Mouse (Mus musculus) kidney, postnatal 4 days (tissue): ENCODE measurements around the gene Aldh1b1.

Source experiments
- DNase-seq, 2 experiments: peaks; one replicate each; pipeline ENCODE4 v3.0.0; 2021; ENCODE audit warnings: mixed read lengths in 2 of 2

The Aldh1b1 gene

DNA sequence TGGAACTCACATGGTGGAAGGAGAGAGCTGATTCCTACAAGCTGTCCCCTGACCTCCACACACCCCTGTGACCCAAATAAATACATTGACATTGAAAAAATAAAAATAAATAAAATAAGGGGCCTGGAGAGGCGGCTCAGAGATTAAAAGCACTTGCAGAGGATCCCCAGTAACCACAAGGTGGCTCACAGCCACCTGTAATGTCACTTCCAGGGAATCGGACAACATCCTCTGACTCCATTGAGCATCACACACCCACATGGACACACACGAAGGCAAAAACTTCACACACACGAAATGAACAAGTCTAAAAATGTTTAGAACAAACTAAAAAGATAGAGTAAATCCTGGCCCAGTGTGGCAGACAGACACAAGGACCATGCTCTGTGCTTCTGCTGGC is 12.1 kb upstream of the Aldh1b1 start:
- DNase-seq, result no peak

DNA sequence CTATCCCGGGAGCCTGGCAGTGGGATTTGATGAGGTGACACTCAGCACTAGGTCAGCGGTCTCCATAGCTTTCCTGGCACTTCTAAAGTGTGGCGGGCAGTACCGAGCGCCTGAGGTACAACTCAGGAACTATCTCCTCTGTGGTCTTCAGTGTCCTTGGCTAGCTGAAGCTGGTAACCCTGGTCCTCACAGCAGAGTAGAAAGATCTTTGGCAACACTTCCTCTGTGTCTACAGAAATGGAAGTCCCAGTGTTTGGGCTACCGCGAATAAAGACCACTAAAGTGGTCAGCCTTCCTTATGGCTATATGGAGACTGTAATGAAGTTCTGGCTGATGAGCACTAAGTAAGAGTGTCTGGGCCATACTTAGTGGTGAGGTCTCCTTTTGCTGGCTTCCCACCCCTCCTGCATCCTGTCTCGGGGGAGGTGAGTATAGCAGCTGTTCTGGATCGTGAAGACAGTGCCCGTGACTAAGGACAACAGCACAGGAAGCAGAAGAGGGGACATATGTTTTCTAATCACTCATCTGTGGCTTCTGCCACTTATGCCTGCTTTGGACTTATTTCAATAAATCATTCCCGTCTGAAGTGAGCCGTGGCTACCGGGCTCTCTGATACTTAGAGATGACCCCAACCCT is 10.3 kb upstream of the Aldh1b1 start:
- DNase-seq, result peak in 1 of 2 experiments; percentile 14

DNA sequence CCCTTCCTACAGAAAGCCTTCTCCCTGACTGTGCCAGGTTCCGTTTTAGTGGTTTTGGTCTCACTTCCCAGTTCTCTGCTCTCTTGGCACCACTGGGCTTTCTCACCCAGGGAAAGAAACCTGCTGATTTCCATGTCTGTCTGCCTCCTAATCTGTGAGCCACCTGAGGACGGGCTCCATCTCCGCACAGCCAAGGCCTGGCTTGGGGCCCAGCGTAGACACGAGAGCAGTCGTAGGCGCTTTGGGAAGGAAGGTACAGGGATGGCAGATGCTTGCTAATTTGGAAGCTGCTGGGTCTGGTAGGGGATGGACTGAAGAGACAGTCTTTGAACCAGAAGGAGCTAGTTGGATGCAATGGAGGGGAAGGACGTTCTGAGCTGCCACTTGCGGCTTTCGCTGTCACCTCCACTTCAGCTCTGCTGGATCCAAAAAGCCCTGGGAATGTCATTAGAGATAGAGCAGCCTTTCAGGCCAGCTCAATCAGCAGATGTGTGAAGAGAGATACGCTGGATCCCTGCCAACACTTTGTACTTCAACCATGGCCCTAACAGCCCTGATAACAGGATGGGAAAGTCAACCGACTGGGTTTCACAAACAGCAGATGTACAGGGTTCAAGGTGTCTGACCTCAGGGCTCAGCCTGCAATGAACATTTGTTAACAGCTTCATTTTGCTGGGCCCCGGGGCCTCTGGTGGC is 9.4 kb upstream of the Aldh1b1 start:
- DNase-seq, result peak; percentile 18 to 28

DNA sequence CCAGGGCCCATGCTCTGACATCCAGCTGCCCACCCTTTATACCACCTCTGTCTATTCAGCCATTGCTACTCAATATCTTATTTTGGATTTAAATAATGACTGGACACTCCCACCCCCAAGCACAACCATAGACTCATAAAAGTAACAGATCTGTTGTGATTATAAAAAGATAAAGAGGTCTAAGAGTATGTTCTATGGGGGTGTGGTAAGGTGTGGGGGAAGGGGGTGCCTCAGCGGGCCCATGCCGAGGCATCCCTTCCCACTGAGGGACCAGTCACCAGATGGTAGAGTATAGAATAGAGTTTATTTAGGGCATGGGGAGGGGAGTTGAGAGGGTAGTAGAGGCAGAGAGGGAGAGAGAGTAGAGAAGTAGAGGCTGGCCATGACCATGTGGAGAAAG is 8.8 kb upstream of the Aldh1b1 start:
- no peak for DNase-seq

DNA sequence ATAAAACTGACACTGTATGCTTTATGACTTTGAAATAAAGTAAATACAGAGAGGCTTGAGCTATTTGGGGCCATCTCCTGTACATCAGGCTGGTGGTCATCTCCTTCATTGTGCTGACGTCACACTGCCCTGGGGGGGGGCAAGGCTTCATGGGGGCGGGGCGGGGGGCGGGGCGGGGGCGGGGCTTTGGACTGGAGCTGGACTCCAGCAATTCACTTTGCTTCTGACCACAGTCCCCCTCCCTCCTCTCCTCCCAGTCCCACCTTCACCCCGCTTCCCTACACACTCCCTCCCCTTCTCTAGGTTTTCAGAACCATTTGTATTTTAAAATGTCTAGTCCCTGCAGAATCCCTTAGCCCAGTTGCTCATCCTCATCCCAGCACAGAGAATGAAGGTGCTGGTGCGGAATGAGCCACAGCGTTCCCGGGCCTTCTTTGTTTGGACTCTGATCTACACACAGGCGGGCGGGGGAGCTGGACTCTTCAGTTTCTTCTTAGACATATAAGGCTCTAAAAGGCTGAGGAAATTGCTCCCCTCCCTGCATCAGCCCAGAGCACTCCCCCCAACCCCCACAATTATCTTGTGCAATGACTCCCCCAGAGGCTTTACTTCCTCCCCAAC is 3.5 kb upstream of the Aldh1b1 start:
- DNase-seq, result peak; percentile 70 to 82

DNA sequence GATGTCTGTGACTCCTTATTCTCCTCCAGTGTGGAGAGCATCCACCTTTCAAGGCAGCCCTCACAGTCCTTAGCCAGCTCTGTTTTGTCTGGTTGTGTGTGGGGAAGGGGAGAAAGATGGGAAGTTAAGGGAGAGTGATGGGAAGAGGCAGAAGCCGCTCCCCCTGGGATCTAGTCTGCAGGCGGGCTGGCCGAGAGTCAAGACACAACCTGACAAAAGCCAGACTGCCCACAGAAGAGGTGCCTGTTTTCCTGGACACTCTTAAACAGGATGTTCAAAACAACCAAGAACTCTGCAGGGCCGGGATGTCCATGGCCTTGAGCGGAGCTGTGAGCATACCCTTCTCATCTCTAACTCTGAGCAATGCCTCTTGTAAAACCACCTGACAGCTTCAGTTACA is 2.1 kb upstream of the Aldh1b1 start:
- DNase-seq, result no peak

DNA sequence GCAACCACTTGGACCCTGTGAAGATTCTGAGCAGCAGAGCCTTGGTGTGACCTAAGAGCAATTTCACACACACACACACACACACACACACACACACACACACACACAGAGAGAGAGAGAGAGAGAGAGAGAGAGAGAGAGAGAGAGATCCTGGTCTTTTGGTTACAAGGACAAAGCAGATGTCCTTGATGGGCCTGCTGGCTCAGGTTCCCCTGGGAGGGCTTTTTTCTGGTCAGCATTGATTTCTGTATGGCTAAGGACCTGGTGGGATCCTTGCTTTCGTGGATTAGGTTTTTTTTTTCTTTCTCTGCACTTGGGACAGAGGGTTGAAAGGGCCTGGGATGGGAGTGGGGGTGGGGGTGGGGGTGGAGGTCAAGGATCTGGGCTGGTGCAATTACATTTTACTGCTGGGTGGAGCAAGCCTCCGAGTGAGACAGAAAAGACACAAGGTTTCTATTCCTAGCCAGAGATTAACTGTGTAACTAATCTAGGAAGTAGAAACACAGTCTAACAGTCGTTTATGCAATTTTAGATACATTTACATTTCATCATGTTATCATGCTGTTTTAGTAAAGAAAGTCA is 1.2 kb downstream of the Aldh1b1 start:
- no peak for DNase-seq

DNA sequence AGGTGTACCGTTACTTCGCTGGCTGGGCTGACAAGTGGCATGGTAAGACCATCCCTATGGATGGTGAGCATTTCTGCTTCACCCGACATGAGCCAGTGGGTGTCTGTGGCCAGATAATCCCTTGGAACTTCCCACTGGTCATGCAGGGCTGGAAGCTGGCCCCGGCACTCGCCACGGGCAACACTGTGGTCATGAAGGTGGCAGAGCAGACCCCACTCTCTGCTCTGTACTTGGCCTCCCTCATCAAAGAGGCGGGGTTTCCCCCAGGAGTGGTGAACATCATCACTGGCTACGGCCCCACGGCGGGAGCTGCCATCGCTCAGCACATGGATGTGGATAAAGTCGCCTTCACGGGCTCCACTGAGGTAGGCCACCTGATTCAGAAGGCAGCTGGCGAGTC is 4.1 kb downstream of the Aldh1b1 start:
- no peak for DNase-seq

DNA sequence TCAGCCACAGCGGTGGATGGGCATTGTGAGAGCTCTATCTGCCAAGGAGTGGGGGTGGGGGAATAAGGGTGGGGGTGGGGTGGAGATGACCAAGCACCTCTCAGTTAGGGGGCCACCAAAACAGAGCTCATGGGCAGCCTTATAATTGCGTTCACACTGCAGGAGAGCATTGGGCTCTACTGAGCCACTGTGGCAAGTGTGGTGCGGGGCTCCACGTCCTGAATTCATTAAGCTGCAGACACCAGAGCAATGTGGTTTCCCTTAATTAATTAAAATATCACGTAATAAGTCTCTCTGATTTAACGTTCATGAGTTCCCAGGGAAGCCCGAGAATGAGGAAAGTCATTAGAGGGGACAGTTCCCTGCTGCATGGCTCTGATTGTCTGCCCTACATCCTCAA is 9.2 kb downstream of the Aldh1b1 start:
- DNase-seq, result no peak

DNA sequence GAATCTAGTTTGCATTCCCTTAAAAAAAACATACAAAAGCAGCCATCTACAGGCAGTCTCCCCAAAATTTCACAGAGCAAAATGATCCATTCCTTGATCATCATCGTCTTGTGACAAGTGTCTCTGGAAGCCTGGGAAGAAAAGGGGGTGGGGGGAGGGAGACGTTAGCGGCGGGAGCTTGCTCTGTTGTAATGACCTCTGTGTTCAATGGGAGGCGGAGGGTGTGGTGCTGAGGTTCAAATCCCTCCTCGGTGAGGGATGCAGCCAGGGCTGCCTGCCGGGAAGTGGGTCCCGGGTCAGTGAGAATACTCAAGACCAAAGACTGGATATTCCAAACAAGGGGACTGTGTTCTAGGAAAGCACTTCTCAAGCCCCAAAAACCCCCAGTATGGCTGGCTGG is 12.4 kb downstream of the Aldh1b1 start:
- no peak for DNase-seq

DNA sequence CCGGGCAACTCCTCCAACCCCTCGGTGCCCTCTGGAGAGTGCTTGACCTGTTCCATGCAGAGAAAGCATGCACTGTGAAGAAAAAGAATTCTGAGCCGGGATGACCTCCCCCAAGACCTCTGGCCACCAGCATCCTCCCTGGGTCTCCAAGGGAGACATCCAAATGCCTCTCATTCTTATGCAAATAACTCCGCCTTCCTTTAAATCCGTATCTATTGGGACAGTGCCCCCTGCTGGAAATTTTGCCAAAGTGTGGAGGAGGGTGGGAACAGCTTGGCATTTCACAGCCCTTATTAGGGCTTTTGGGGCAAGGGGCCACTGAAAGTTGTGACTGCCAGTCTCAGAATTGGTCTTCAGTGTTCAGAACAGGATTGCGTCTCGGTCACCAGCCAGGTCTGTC is 16.7 kb downstream of the Aldh1b1 start:
- peak; percentile 75 to 78 for DNase-seq

DNA sequence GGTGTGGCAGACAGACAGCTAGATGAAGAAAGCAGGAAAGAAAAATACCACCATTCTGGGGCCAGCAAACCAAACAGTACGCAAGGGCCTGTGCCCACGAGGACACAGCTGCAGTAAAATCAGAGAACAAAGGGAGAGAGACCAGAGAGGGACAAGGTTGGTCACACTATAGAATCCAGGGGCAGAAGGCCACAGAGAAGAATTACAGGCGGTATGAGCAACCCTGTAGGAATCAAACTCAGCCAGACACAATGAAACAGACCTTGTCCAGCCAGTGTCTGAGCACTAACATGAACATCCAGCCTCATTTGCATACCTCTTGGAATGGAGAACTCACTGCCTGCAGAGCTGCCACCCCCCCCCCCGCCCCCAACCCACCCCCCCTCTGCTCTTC is 20.0 kb downstream of the Aldh1b1 start:
- DNase-seq, result no peak

DNA sequence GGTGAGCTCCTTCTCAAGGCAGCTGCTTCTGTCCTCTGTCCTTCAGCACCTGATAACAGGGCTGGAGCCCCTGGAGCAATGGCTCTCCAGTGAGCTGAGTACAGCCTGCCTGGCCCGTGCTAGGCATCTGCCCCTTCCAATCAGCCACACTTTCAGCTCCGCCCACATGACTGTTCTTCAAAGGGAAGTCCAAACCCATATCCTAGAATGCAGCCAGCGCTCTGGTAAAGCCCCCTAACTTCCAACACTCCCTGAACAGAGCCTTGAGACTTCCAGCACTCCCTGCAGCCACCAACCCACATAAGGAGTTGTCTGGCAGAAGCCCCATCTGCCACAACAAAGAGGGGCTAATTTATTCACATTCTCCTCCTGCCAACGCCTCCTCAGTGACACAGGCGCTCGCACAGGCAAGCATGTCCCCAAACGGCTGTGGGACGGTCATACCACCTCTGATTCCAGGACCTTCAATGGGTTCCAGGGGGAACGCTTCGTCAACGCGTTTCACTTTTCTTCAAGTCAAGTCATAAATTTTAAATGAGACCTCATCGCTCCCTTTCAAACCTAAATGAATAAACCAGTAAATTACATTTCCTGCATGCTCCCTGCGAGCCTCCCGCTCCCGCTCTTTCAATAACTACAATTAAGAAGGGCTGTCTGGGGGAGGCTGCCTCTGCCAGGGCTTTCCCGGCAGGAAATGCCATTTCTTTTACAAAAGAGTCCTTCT is 20.5 kb downstream of the Aldh1b1 start:
- peak; percentile 47 to 59 for DNase-seq

DNA sequence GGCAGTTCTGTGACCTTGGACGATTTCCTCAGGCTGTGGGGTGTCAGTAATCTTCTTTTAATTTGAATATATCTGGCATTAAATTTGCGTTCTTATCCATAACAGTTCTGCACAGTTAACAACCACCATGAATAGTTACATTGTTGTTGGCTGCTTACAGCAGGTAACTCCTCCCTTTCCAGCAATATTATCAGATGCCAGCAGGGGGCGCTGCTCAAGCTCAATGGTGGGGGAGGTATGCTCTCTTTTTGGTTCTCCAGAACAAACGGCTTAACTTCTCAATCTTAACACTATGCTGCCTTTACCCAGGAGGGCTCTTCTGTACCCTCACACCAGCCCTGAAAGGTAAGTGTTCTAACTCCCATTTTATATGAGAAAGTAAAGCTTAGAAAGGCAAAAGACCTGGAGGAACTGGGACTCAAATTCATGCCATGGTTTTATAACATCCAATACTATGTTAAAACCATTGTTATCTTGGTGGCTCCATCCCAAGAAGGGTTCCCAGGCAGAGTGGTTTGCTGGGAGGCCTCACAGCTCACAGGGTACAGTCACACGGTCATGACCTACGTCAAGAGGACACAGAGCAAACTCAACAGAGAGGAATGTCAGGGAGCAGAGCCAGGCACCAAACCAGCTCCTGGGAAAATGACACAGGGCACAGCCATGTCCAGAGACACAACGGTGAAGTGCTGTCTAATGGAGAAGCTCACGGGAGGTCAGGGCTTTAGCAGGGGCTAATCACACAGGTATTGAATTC is 21.4 kb downstream of the Aldh1b1 start:
- DNase-seq, result peak; percentile 82 to 85

DNA sequence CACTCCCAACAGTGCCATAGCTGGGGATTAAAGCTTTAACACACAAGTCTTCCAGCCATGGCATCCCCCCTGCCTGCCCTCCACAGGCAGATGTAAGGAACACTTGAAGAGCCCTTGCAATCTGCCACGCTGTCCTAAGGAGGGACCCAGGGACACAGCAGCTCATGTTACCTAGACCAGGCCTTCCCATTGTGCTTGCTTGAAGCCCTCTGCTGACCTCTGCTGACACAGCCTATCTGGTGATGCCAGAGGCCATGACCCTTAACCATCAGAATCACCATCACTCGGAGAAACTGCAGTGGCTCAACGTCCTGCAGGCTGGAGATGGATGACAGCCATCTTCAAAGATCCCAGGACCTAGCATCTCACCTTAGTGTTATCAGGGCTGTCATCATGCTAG is 23.2 kb downstream of the Aldh1b1 start:
- no peak for DNase-seq

DNA sequence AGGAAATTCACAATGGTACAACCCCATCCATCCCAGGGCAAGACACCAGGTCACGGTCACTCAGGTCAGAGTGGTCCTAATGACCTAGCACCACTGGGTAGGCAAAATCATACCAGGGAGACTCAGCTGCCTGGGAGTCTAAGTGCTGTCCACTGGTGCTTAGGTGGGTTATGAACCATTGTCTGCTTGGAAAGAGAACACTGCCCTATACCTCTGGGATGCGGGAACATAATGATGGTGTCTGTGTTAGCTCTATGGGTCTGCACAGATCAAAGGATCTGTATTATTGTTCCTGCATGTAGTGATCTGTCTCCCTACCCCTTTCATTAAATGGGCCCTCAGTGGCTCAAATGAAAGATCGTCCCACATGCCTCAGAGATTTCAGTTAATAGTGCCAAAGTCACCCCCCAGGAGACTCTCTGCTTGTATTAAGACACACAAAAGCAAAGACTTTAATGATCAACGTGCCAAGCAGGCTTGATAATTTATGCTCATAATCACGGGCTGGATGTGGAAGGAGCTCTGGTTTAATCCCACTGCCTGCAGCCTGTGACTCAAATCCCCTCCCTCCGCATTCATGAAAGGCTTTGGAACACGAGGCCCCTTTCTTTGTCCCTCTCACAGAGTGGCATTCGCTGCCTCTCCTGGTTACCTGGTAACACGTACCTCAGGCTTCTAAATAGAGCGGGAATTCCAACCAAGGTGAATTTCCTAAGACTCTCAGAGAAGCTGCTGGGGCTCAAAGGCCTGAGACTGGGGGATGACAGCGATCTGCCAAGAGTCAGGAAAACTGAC is 24.2 kb downstream of the Aldh1b1 start:
- DNase-seq, result no peak

DNA sequence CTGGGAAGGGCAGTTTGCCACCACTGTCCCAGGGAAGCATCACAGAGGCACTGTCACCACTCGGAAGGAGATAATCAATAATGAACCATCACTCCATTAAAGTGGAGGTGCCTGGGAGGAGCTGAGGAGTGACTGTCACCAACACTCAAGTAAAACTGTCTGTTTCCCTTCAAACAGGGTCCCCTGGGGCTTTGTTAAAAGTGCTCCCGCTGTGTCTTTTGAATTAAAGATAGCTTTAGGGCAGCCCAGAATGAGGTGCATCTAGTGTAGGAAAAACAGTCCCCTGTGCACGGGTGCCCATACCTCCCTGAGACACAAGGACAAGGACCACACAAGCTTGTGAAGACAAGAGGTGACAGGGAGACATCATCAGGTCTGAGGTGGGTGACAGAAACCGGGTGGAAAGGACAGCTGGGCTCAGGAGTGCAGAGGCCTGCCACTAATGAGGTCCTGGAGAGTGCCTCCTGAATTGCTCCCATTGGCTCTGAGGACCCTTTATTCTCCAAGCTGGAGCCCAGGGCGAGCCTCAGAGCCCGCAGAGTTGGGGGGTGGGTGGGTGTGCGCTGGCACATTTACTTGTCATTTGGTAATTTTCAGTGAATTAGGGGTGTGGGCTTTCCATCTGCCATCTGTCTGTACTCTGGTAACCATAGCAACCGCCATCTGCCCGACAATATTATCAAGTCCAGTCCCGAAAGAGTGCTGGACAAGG is 25.4 kb downstream of the Aldh1b1 start:
- DNase-seq, result no peak

DNA sequence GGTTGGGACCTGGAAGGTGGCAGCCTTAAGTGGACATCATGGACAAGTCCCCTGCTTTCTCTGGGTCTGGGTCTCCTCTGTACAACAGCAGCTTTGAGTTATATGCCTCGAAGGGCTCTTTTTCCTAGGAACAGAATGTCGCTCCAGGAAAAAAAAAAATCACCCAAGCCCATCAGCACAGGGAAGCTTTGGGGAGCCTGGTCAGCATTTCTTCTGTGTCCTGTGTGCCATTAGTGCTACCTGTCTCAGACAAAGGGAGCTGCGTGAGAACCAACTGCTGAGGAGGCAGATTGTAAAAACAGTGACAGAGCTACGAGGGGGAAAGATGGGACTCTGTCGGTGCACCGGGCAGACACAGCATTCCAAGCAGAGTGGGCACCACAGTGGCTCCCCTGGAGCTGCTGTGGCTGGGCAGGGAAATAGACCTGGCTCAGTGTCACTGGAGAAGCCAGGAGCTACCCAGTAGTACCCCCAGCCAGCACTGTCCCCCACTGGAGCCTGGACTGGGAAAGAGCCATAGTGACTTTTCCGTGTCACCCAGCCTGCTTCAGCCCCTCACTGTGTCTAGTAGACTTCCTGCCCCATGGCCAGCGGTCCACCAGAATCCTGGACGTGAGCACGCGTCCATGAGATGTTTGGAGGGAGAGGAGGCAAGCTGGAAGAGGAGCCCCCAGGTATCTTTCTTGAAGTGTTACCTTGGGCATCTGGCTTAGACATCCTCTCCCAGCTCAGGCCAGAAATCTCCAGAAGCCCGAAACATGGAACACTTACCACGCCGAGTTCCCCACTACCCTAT is 26.1 kb downstream of the Aldh1b1 start:
- DNase-seq, result no peak

DNA sequence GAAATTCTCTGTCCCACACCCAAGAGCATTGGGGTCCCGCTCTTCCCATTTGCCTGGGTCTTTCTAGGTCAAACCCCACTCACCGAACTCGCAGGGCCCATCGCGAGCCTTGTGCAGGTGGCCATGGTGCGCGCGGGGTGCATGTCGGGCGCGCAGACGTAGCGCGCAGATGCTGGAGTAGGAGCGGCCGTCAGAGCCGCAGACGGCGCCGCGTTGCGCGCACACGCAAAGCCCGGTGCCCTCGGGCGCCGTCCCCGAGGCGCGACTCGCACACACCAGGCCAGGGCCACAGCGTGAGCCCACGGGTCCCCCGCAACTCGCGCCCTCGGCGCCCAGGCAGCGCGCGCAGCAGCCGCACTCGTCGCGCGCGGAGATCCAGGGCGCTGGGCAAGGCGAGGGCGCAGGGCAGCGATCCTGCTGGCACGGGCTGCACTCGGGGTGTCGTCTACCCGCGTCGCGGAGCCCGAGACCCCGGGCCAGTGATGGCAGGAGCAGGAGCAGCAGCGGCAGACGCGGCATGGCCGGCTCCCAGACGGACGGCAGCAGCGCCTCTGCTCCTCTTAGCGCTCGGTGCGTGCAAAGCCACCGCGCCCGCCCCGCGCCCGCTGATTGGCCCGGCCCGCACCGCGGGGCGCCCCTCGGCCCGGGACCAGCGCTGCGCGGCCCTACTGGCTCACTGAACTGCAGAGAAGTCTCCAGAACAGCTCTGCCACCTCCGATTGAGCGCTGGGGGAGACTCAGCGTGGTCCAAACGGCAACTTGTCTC is 27.6 kb downstream of the Aldh1b1 start, which contains the start of gene Igfbpl1:
Igfbpl1 (minus strand) TSS at position 649 of the 766 bp plus-strand sequence.
- DNase-seq, result peak; percentile 27 to 44
